Mouse (Mus musculus) erythroblast, embryonic 14.5 days (primary cell): ENCODE measurements around the gene C1qtnf3.

Experiments
- GATA1 ChIP-seq: IDR thresholded peaks from 2 replicates; pipeline ENCODE4 v1.6.1; 2012; ENCODE audit warnings: low read length, inconsistent platforms, mixed read lengths
- TAL1 ChIP-seq: IDR thresholded peaks from 3 replicates; pipeline ENCODE4 v1.6.1; 2012; ENCODE audit warnings: low read length, inconsistent platforms, mixed read lengths

DNA sequence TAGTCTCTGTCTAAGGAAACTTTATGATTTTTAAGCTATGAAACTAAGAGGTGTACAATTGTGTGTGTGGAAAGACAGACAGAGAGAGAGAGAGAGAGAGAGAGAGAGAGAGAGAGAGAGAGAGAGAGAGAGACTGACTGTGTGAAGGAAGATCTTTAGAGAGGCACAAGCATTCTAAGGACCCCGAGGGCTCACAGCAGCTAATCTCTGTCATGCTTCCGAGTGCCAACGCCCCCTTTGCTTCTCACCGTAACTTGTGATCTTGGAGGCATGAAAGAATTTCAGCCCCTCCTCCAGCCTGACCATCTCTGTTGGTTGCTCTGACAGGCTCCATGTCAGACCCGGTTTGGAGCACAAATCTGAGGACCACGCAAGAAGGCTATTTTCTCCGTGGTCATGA is 48.3 kb downstream of the C1qtnf3 start, which contains the start of gene Slc45a2:
- TF ChIP-seq GATA1 (no peak), TAL1 (no peak)
